ENCODE assay signal across 8 mouse cellular contexts in the genomic region with DNA sequence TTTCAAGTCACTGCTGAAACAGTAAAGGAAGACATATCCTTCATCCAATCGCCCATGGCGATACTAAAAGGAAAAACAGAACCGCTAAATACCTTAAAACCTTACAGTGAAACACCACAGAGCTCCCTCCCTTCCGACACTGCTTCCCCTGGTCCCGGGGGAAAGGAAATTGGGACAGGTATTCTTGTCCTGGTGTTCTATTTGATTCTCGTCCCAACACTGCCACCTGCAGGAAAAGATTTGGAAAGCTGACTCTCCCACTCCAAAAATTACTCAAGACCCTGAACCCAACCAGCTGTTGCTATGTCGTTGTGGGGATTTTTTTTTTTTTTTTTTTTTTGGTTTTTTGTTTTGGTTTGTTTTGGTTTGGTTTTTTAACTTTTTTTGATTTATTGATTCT. TPM values are rescaled to one million over a fixed set of nuclear protein-coding genes. Genes with fewer than 3 reads are reported as not detected.
DNase-seq lines count a peak whose midpoint lies in the region; ATAC-seq and TF ChIP-seq lines count a peak whose summit lies in the region.

No protein-coding gene starts in this region.

- H3K4me1 ChIP-seq in E14TG2a.4 (replicated peaks; ENCODE audit: low read depth, low read length), result peaks cover 26% of the 10 kb centered on the region
- no peaks in the 10 kb centered on the region for H3K4me1 ChIP-seq in cortical plate, adult 2 months (ENCODE audit: control insufficient read depth, insufficient read depth, low read length)
- no peaks in the 10 kb centered on the region for H3K4me1 ChIP-seq in heart, embryonic 14.5 days (ENCODE audit: control insufficient read depth in 2 of 2, insufficient read depth in 2 of 2, low read length in 2 of 2)
- H3K4me1 ChIP-seq in midbrain, embryonic 11.5 days (ENCODE audit: control insufficient read depth, insufficient read depth, low read length), result no peaks in the 10 kb centered on the region

- H3K9ac ChIP-seq in heart, embryonic 14.5 days (ENCODE audit: low read length), result no peak overlapping the region
- H3K9ac ChIP-seq in midbrain, embryonic 11.5 days (ENCODE audit: low read length), result no peak overlapping the region

- WGBS in heart, embryonic 14.5 days, result 5% methylated on average over 7 of the region's 7 CpGs
- WGBS in midbrain, embryonic 11.5 days, result 5% methylated on average over 7 of the region's 7 CpGs

- TF ChIP-seq CTCF in E14TG2a.4 (conservative IDR thresholded peaks at IDR 0.05; ENCODE audit: low read length), result peak; percentile 53
- TF ChIP-seq CTCF in cortical plate, adult 2 months (IDR thresholded peaks at IDR 0.05; ENCODE audit: extremely low read depth, insufficient read depth, low read length), result peak; percentile 57

- no peaks in the 10 kb centered on the region for H3K9me3 ChIP-seq in E14TG2a.4 (ENCODE audit: low read length)
- H3K9me3 ChIP-seq in heart, embryonic 14.5 days (ENCODE audit: control insufficient read depth, low read length), result no peaks in the 10 kb centered on the region
- no peaks in the 10 kb centered on the region for H3K9me3 ChIP-seq in midbrain, embryonic 11.5 days (ENCODE audit: control insufficient read depth, low read length)

- H3K27me3 ChIP-seq in E14TG2a.4 (ENCODE audit: insufficient read depth, low read length), result no peaks in the 10 kb centered on the region
- H3K27me3 ChIP-seq in heart, embryonic 14.5 days (ENCODE audit: control insufficient read depth, insufficient read depth, low read length), result no peaks in the 10 kb centered on the region
- H3K27me3 ChIP-seq in midbrain, embryonic 11.5 days (ENCODE audit: control insufficient read depth, insufficient read depth, low read length), result no peaks in the 10 kb centered on the region

- peak; percentile 52 for DNase-seq in adrenal gland, adult 2 months
- no peak for DNase-seq in adrenal gland, adult 8-10 months
- peak; percentile 46 for DNase-seq in layer of hippocampus, adult 9-10 months (ENCODE audit: low spot score)
- DNase-seq in midbrain, embryonic 11.5 days (ENCODE audit: low spot score, missing footprints), result peak; percentile 94
- DNase-seq in thymus, postnatal 14 days, result peak; percentile 49

- H3K4me3 ChIP-seq in E14TG2a.4 (replicated peaks; ENCODE audit: low read length), result no peak overlapping the region
- H3K4me3 ChIP-seq in cortical plate, adult 2 months (ENCODE audit: insufficient read depth, low read length), result no peak overlapping the region
- no peak overlapping the region for H3K4me3 ChIP-seq in heart, embryonic 14.5 days (ENCODE audit: control insufficient read depth in 1 of 2, insufficient read depth in 1 of 2, low read depth in 1 of 2, low read length in 2 of 2)
- no peak overlapping the region for H3K4me3 ChIP-seq in midbrain, embryonic 11.5 days (ENCODE audit: low read depth, low read length)

- 0 out of 2 replicates have a peak overlapping the region, but pooled peaks have one; percentile 21 for H3K4me2 ChIP-seq in heart, embryonic 14.5 days (ENCODE audit: low read length)
- H3K4me2 ChIP-seq in midbrain, embryonic 11.5 days, result no peak overlapping the region

- H3K27ac ChIP-seq in cortical plate, adult 2 months (ENCODE audit: insufficient read depth, low read length), result no peak overlapping the region
- no peak overlapping the region for H3K27ac ChIP-seq in heart, embryonic 14.5 days (replicated peaks in 1 of 2; ENCODE audit: control insufficient read depth in 1 of 2, insufficient read depth in 1 of 2, low read depth in 2 of 2, low read length in 2 of 2)
- no peak overlapping the region for H3K27ac ChIP-seq in midbrain, embryonic 11.5 days (ENCODE audit: low read depth, low read length)

- ATAC-seq in heart, embryonic 14.5 days (ENCODE audit: insufficient number of reproducible peaks, insufficient read depth, low FRiP score, low read depth), result no peak
- peak; percentile 13; the same call in 1 of the 2 replicates for ATAC-seq in midbrain, embryonic 11.5 days (ENCODE audit: low FRiP score)

- no peaks in the 10 kb centered on the region for H3K36me3 ChIP-seq in E14TG2a.4 (ENCODE audit: insufficient read depth, low read length)
- no peaks in the 10 kb centered on the region for H3K36me3 ChIP-seq in heart, embryonic 14.5 days (ENCODE audit: control insufficient read depth, insufficient read depth, low read length)
- no peaks in the 10 kb centered on the region for H3K36me3 ChIP-seq in midbrain, embryonic 11.5 days (ENCODE audit: control insufficient read depth, insufficient read depth, low read length)

- TF ChIP-seq POLR2A in cortical plate, adult 2 months (IDR thresholded peaks at IDR 0.05; ENCODE audit: extremely low read depth, insufficient read depth, low read length), result no peak

RNA-seq across cellular contexts. Expression of a gene that starts 24.6 kb away (rescaled TPM):
- 100 to 1,000 TPM; 663 to 695 TPM for total RNA-seq in adrenal gland, adult 2 months (2021)
- polyA plus RNA-seq in adrenal gland, adult 2 months (2012; rRNA removed), result 1,357 and 1,385 TPM in 2 replicates
- 100 to 1,000 TPM; 568 to 660 (median 629) TPM for total RNA-seq in adrenal gland, adult 8-10 months (2022)
- 447 and 464 TPM in 2 replicates for polyA plus RNA-seq in cortical plate, adult 2 months (2012; rRNA removed)
- polyA plus RNA-seq in heart, embryonic 14.5 days (2014; fragmentation: Nextera tagmentation; extraction: Ambion mirVana), result 462 and 512 TPM in 2 replicates
- 592 and 633 TPM in 2 replicates for polyA plus RNA-seq in midbrain, embryonic 11.5 days (2014; fragmentation: Nextera tagmentation; extraction: Ambion mirVana)

RNA-seq across cellular contexts. Expression of a gene that starts 41.7 kb away (rescaled TPM):
- 10 to 100 TPM; 38.6 to 45.0 TPM for total RNA-seq in adrenal gland, adult 2 months (2021)
- 36.5 and 38.6 TPM in 2 replicates for polyA plus RNA-seq in adrenal gland, adult 2 months (2012; rRNA removed)
- 10 to 100 TPM; 35.5 to 69.9 (median 49.8) TPM for total RNA-seq in adrenal gland, adult 8-10 months (2022)
- 43.1 and 46.7 TPM in 2 replicates for polyA plus RNA-seq in cortical plate, adult 2 months (2012; rRNA removed)
- 3.2 and 3.8 TPM in 2 replicates for polyA plus RNA-seq in heart, embryonic 14.5 days (2014; fragmentation: Nextera tagmentation; extraction: Ambion mirVana)
- polyA plus RNA-seq in midbrain, embryonic 11.5 days (2014; fragmentation: Nextera tagmentation; extraction: Ambion mirVana), result 3.6 and 3.9 TPM in 2 replicates

RNA-seq across cellular contexts. Expression of a gene that starts 50.5 kb away (rescaled TPM):
- total RNA-seq in adrenal gland, adult 2 months (2021), result 1 to 10 TPM; 8.8 to 9.0 TPM
- polyA plus RNA-seq in adrenal gland, adult 2 months (2012; rRNA removed), result 16.5 and 21.0 TPM in 2 replicates
- 10 to 100 TPM; 10.1 to 14.9 (median 10.9) TPM for total RNA-seq in adrenal gland, adult 8-10 months (2022)
- polyA plus RNA-seq in cortical plate, adult 2 months (2012; rRNA removed), result 4.2 and 4.3 TPM in 2 replicates
- polyA plus RNA-seq in heart, embryonic 14.5 days (2014; fragmentation: Nextera tagmentation; extraction: Ambion mirVana), result 1.4 and 1.5 TPM in 2 replicates
- polyA plus RNA-seq in midbrain, embryonic 11.5 days (2014; fragmentation: Nextera tagmentation; extraction: Ambion mirVana), result 0.40 and 0.73 TPM in 2 replicates

RNA-seq across cellular contexts. Expression of a gene that starts 51.0 kb away (rescaled TPM):
- total RNA-seq in adrenal gland, adult 2 months (2021), result 1 to 10 TPM; 1.8 to 6.2 TPM
- polyA plus RNA-seq in adrenal gland, adult 2 months (2012; rRNA removed), result 10.5 and 17.5 TPM in 2 replicates
- total RNA-seq in adrenal gland, adult 8-10 months (2022), result 1 to 10 TPM; 2.9 to 3.5 (median 3.3) TPM
- polyA plus RNA-seq in cortical plate, adult 2 months (2012; rRNA removed), result 33.8 and 40.1 TPM in 2 replicates
- 5.7 and 7.0 TPM in 2 replicates for polyA plus RNA-seq in heart, embryonic 14.5 days (2014; fragmentation: Nextera tagmentation; extraction: Ambion mirVana)
- polyA plus RNA-seq in midbrain, embryonic 11.5 days (2014; fragmentation: Nextera tagmentation; extraction: Ambion mirVana), result 7.4 and 11.5 TPM in 2 replicates
